Mouse (Mus musculus) lung, adult 18-20 months (tissue): ENCODE data around the gene Irgq.

Experiments
- DNase-seq, 2 experiments: peaks; one replicate each; pipeline ENCODE4 v3.0.0; 2022; ENCODE audit warnings: mixed read lengths in 2 of 2

Gene Irgq

DNA sequence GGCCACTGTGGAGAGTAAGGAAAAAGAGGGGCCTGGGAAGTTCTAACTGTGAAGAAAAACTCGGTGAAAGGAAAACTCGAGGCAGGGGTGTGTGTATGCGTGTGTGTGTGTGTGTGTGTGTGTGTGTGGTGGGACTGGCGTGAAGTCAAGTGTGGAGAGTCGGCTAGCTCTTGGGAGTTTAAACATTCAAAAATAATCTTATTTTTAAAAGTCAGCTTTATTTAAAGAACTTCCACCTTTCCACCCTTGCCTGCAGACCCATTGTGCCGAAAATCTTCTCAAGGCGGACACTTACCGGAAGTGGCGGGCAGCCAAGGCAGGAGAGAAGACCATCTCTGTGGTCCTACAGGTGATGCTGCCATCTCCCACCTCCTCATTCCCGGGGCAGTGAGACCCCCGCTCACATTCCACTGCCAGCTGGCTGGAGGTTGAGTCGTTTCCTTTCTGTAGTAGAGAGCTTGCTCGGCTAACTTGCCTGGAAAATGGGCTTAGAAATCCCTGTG is 17.1 kb downstream of the Irgq start:
- no peak for DNase-seq

DNA sequence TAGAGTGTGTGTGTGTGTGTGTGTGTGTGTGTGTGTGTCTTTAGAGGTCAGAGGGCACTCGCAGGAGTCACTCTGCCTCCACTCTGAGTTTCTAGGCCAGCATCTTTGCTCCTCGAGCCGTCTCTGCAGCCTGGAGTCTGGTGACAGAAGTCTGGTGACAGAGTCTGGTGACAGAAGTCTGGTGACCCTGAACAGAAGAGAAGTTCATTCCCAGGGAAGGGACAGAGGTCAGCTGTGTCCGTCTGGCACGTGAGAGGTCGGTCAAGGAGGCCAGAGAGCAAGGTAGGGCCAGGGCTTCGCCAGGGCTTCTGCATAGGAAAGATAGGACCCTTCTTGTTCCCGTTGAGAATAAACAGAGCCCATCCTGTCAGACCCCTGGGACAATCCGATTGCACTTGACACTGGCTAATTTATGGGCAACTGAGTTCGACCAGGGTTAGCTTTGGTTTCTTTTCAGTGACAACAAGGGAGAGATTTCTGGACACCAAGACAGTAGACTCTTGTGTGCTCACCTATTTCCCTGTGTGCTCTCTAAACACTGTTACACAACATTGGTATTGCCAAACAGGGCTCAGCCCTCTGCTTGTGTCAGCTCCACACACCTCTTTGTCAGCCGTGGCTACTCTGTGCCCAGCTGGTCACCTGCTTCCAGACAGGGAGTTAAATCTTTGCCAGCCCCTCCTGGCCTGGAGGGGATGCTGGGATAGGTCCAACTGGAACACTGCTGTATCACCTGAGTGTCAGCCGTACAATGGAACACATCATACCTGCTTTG is 21.7 kb downstream of the Irgq start:
- DNase-seq, result peak; percentile 29 to 59

- DNase-seq, result no peak
Observed at GRCm38 (mm10) chr7:24555786-24556185, 25.3 kb downstream of the Irgq start.

- no peak for DNase-seq
Observed at GRCm38 (mm10) chr7:24561450-24561849, 31.0 kb downstream of the Irgq start.

DNA sequence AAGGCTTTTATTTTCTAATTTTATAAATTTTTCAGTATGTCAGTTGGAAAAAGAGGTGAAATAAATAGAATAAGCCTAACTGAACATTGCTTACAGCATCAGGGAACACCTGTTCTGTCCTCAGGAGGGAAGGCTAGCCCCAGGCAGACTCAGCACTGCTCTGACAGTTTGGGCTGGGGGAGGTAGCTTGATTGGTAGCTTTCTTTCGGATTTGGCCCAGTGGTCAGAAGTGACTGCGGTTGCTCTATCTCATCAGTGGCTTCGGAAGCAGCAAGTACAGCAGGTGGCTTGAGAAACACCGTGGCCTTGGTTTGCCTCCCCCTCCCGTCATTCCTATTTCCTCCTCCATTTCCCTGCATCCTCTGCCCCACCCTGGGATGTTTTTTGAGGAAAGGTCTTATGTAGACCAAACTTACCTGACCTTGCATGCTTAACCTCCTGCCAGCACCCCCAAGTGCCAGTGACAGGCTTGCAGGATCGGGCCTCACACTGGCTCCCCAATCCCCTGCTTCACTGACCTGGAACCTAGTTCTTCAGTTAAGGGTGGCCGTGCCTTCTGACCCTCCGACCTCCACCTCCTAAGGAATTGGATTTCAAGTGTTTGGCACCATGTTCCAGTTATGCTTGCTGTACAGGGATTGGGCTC is 32.8 kb downstream of the Irgq start:
- DNase-seq, result no peak

GRCm38 (mm10) chr7:24563837-24564206 is 33.3 kb downstream of the Irgq start:
- DNase-seq, result no peak

DNA sequence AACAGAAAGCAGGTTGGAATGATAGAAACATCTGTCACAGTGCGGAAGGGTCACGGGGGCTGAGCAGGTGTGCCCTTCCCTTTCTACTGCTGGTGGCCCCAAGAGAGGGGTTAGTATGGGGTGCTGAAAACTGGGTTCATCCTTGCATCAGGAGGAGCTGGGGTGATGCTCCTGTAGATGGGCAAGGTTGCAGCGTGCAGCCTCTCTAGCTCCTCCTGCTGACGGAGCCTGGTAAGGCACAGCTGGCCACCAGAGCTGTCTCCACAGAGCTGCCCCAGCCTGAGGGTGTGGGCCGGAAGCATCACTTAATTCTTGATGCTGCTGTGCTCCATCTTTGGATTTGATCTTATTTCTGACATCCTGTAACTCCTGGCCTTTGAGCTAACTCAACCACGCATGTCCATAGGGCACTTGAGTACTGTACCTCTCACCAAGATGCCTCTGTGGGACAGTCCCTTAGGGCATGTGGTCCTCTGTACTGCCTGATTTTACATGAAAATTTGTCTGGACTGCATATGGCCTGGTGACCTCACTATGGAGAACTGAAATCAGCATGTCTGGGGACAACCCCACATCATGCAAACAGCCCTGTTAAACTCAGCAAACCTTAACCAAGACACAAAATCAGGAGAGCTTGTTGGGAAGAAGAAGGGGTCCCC is 34.2 kb downstream of the Irgq start:
- peak; percentile 57 to 59 for DNase-seq

- DNase-seq, result no peak
Observed at GRCm38 (mm10) chr7:24565627-24566026, 35.1 kb downstream of the Irgq start.

DNA sequence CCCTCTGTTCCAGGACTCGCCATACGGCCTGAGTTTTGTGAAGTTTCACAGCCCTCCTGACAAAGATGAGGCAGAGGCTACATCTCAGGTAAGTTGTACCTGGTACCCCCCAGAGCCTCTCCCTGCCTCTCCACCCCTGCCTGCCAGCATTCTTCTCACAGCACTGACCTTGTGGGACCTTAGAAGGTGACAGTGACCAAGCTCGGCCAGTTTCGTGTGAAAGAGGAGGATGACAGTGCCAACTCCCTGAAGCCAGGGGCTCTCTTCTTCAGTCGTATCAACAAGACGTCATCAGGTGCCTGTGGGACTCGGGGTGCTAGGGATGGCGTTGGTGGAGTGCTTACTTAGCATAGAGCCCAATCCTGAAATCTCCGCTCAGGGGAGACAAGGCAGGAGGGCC is 35.7 kb downstream of the Irgq start:
- DNase-seq, result no peak

GRCm38 (mm10) chr7:24568512-24568911 is 38.0 kb downstream of the Irgq start:
- no peak for DNase-seq

- DNase-seq, result no peak
Observed at GRCm38 (mm10) chr7:24571071-24571470, 40.6 kb downstream of the Irgq start.

- DNase-seq, result no peak
Observed at GRCm38 (mm10) chr7:24572455-24572854, 42.0 kb downstream of the Irgq start.

- DNase-seq, result no peak
Observed at GRCm38 (mm10) chr7:24574224-24574796, 43.8 kb downstream of the Irgq start.

- no peak for DNase-seq
Observed at GRCm38 (mm10) chr7:24577811-24578210, 47.3 kb downstream of the Irgq start.

GRCm38 (mm10) chr7:24584876-24585275 is 54.4 kb downstream of the Irgq start:
- no peak for DNase-seq

- DNase-seq, result no peak
Observed at GRCm38 (mm10) chr7:24585995-24586394, 55.5 kb downstream of the Irgq start.

DNA sequence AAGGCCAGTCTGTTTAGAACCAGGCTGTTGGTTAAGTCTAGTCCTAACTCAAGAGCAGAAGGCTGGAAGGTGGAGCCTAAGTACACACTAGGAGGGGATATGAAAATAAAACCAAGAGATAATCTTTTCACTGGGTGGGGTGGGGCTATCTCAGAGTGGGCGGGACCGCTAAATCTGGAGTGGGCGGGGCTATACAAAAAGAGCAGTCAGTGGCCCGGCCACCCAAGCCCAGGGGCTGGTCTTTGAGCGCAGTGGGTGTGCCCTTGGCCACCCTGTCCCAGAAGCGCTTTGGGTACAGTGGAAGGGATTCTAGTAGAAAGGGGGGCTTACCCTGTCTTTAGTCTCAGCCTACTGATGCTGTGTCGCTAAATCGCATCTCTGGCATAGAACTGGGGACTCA is 56.3 kb downstream of the Irgq start:
- DNase-seq, result no peak

DNA sequence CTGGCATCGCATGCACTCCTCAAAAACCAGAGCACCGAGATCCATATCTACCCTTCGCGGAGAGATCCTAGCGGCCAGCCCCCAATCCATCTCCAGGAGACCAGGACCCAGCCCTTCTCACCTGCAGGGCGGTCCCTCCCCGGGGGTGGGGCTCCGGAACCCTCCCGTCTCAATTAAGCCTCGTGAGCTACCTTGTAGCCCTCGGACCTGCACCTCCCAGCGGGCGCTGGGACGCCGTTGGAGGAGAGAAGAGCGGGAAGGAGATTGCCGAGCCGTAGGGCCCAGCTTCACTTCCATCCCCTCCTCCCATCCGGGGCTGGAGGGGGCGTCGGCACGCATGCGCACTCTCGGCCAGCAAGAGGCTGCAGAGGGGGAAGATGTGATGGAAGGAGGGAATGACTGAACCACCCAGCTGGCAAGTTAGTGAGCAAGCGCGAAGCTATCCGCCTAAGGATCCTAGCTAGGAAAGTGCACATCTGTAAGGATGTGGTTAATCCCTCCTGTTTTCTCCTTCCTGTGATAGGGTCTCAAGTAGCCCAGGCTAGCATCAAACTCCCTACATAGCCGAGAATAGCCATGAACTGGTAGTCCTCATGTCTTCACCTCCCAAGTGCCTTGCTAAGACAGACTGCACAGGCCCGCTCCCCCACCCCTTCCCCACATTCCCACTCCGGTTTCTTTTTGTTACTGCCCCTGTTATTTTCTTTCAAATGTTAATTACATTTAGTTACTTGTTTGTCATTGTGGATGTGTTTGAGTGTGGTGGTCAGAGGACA is 57.0 kb downstream of the Irgq start, which contains the start of the genes Ethe1 and Zfp575:
Ethe1 (plus strand) TSS at position 214 of the 776 bp plus-strand sequence.
Zfp575 (minus strand) TSS at position 312 of the 776 bp plus-strand sequence.
- no peak for DNase-seq
